Mouse (Mus musculus) forebrain, embryonic 11.5 days (tissue): Measurements from ENCODE around the gene Serpinf2. TPM values are rescaled to one million over a fixed set of nuclear protein-coding genes. Genes with fewer than 3 reads are reported as not detected.

ENCODE experiments used
- ATAC-seq: fragments of 200-750 bp; cut with Nextera tagmentation; replicated peaks from 2 replicates; pipeline ENCODE4 v1.8.0; 2017; ENCODE audit warnings: moderate TSS enrichment; ENCODE audit not compliant: low FRiP score
- DNase-seq: peaks from one replicate; pipeline ENCODE4 v3.0.0-alpha.2; 2017; ENCODE audit warnings: low spot score
- H3K27ac ChIP-seq: fragments of 300-500 bp; sonication (generic); 2 replicates; pipeline ENCODE4 v1.5.1; 2014; ENCODE audit warnings: low read depth, low read length
- H3K27me3 ChIP-seq: fragments of 300-500 bp; sonication (generic); 2 replicates; pipeline ENCODE4 v1.6.1; 2014; ENCODE audit warnings: mild to moderate bottlenecking, low read length, mixed read lengths; ENCODE audit not compliant: control insufficient read depth, insufficient read depth
- H3K36me3 ChIP-seq: fragments of 300-500 bp; sonication (generic); 2 replicates; pipeline ENCODE4 v1.6.1; 2014; ENCODE audit warnings: mild to moderate bottlenecking, low read length, moderate library complexity, mixed read lengths; ENCODE audit not compliant: control insufficient read depth, insufficient read depth
- H3K4me1 ChIP-seq: fragments of 300-500 bp; sonication (generic); replicated peaks from 2 replicates; pipeline ENCODE4 v1.6.1; 2014; ENCODE audit warnings: low read length, mixed read lengths; ENCODE audit not compliant: control insufficient read depth, insufficient read depth
- H3K4me2 ChIP-seq: fragments of 300-500 bp; sonication (generic); 2 replicates; pipeline ENCODE4 v1.6.1; 2014; ENCODE audit warnings: low read depth, mild to moderate bottlenecking, low read length, moderate library complexity, mixed read lengths; ENCODE audit not compliant: severe bottlenecking
- H3K4me3 ChIP-seq: fragments of 300-500 bp; sonication (generic); 2 replicates; pipeline ENCODE4 v1.5.1; 2014; ENCODE audit warnings: low read depth, low read length
- H3K9ac ChIP-seq: fragments of 300-500 bp; sonication (generic); 2 replicates; pipeline ENCODE4 v1.6.1; 2014; ENCODE audit warnings: low read length
- H3K9me3 ChIP-seq: fragments of 300-500 bp; sonication (generic); 2 replicates; pipeline ENCODE4 v1.6.1; 2016; ENCODE audit warnings: low read length, mixed read lengths; ENCODE audit not compliant: control insufficient read depth
- whole genome bisulfite sequencing: fragments of 180-500 bp; shearing (Covaris S2); extraction: QIAGEN DNeasy Blood & Tissue Kit; methylation state at CpG from one replicate; pipeline ENCODE4 v1.1.7; 2014; 5-methylcytosine and 5-hydroxymethylcytosine counted together
- polyA plus RNA-seq: library from polyadenylated mRNA; unstranded; fragments of >200 nt; fragmentation: Nextera tagmentation; extraction: Ambion mirVana; gene quantifications from 2 replicates; pipeline ENCODE4 v1.2.1, GENCODE M21; 2014

Serpinf2 gene
- polyA plus RNA-seq, 1 experiment from 2014 or later, result not detected

- DNase-seq (no peak), ATAC-seq (no peak)
- no peak overlapping the region for H3K27ac ChIP-seq
- WGBS, result 86% methylated on average over 7 of the region's 7 CpGs
- no peaks in the 10 kb centered on the region for H3K9me3 ChIP-seq
- no peaks in the 10 kb centered on the region for H3K27me3 ChIP-seq
- no peaks in the 10 kb centered on the region; the same call in 1 of the 2 replicates for H3K4me1 ChIP-seq
- no peaks in the 10 kb centered on the region for H3K36me3 ChIP-seq
- no peak overlapping the region for H3K4me2 ChIP-seq
- H3K4me3 ChIP-seq, result no peak overlapping the region
- no peak overlapping the region for H3K9ac ChIP-seq
Measured at GRCm38 (mm10) chr11:75420037-75420436, 19.4 kb downstream of the Serpinf2 start.

GRCm38 (mm10) chr11:75415994-75416393 lies 23.4 kb downstream of the Serpinf2 start:
- H3K4me1 ChIP-seq, result no peaks in the 10 kb centered on the region; the same call in 1 of the 2 replicates

GRCm38 (mm10) chr11:75415096-75415495 lies 24.3 kb downstream of the Serpinf2 start:
- no peak for ATAC-seq
- Histone ChIP-seq H3K27ac (no peak overlapping the region), H3K9me3 (no peaks in the 10 kb centered on the region), H3K4me1 (no peaks in the 10 kb centered on the region), H3K4me2 (no peak overlapping the region), H3K36me3 (no peaks in the 10 kb centered on the region), H3K4me3 (no peak overlapping the region), H3K27me3 (no peaks in the 10 kb centered on the region), H3K9ac (no peak overlapping the region)
- WGBS, result 63% methylated on average over 7 of the region's 7 CpGs
- no peak for DNase-seq

More at GRCm38 (mm10) chr11:75415994-75416393, 23.4 kb downstream of the Serpinf2 start:
- Histone ChIP-seq H3K4me3 (no peak overlapping the region), H3K9ac (no peak overlapping the region), H3K9me3 (no peaks in the 10 kb centered on the region), H3K4me2 (no peak overlapping the region), H3K27me3 (no peaks in the 10 kb centered on the region), H3K27ac (no peak overlapping the region), H3K36me3 (no peaks in the 10 kb centered on the region)
- 90% methylated on average over 13 of the region's 13 CpGs for WGBS
- DNase-seq (no peak), ATAC-seq (no peak)

GRCm38 (mm10) chr11:75410591-75410990 lies 28.8 kb downstream of the Serpinf2 start:
- DNase-seq (no peak), ATAC-seq (no peak)
- WGBS, result 89% methylated on average over 7 of the region's 7 CpGs
- H3K27me3 ChIP-seq, result no peaks in the 10 kb centered on the region
- no peak overlapping the region for H3K4me2 ChIP-seq
- H3K27ac ChIP-seq, result no peak overlapping the region
- no peak overlapping the region for H3K9ac ChIP-seq
- H3K4me1 ChIP-seq, result no peaks in the 10 kb centered on the region
- no peaks in the 10 kb centered on the region for H3K9me3 ChIP-seq
- H3K36me3 ChIP-seq, result no peaks in the 10 kb centered on the region
- H3K4me3 ChIP-seq, result no peak overlapping the region

- H3K36me3 ChIP-seq, result no peaks in the 10 kb centered on the region
Measured at GRCm38 (mm10) chr11:75409679-75410575, 29.5 kb downstream of the Serpinf2 start.

GRCm38 (mm10) chr11:75406865-75407264 lies 32.5 kb downstream of the Serpinf2 start:
- Histone ChIP-seq H3K9ac (no peak overlapping the region), H3K4me1 (no peaks in the 10 kb centered on the region), H3K27ac (no peak overlapping the region), H3K4me2 (no peak overlapping the region), H3K4me3 (no peak overlapping the region), H3K36me3 (no peaks in the 10 kb centered on the region), H3K27me3 (no peaks in the 10 kb centered on the region), H3K9me3 (no peaks in the 10 kb centered on the region)
- DNase-seq, result no peak
- no peak for ATAC-seq
- WGBS, result 41% methylated on average over 3 of the region's 3 CpGs

More at GRCm38 (mm10) chr11:75409679-75410575, 29.5 kb downstream of the Serpinf2 start:
- Histone ChIP-seq H3K4me2 (no peak overlapping the region), H3K4me3 (no peak overlapping the region), H3K27me3 (no peaks in the 10 kb centered on the region), H3K9ac (no peak overlapping the region), H3K27ac (no peak overlapping the region), H3K9me3 (no peaks in the 10 kb centered on the region), H3K4me1 (no peaks in the 10 kb centered on the region)
- ATAC-seq, result no peak
- 81% methylated on average over 17 of the region's 17 CpGs for WGBS
- no peak for DNase-seq

- H3K4me2 ChIP-seq, result no peak overlapping the region
- no peak overlapping the region for H3K9ac ChIP-seq
- DNase-seq (no peak), ATAC-seq (no peak)
- H3K27me3 ChIP-seq, result no peaks in the 10 kb centered on the region
- H3K36me3 ChIP-seq, result no peaks in the 10 kb centered on the region
- WGBS, result 69% methylated on average over 4 of the region's 4 CpGs
- no peaks in the 10 kb centered on the region for H3K9me3 ChIP-seq
- H3K27ac ChIP-seq, result no peak overlapping the region
- H3K4me1 ChIP-seq, result no peaks in the 10 kb centered on the region
- H3K4me3 ChIP-seq, result no peak overlapping the region
Measured at GRCm38 (mm10) chr11:75406104-75406503, 33.3 kb downstream of the Serpinf2 start.

GRCm38 (mm10) chr11:75404801-75405200 lies 34.6 kb downstream of the Serpinf2 start:
- H3K9ac ChIP-seq, result no peak overlapping the region
- no peak overlapping the region for H3K27ac ChIP-seq
- H3K4me1 ChIP-seq, result no peaks in the 10 kb centered on the region
- no peak overlapping the region for H3K4me3 ChIP-seq
- H3K9me3 ChIP-seq, result no peaks in the 10 kb centered on the region
- H3K27me3 ChIP-seq, result no peaks in the 10 kb centered on the region
- H3K36me3 ChIP-seq, result no peaks in the 10 kb centered on the region
- no peak for DNase-seq
- H3K4me2 ChIP-seq, result no peak overlapping the region
- 92% methylated on average over 6 of the region's 6 CpGs for WGBS
- ATAC-seq, result no peak
